Mouse (Mus musculus) limb, embryonic 14.5 days (tissue): ENCODE measurements at regions not wholly inside any gene's neighbourhood (a gene's known extent, or its start where the extent isn't known, plus 50 kb on each side); places are given as distances from the start of the nearest gene placed in this dataset.
A peak's percentile ranks its signal among the peaks of the same experiment; 100 is the strongest.

Experiments
- ATAC-seq: fragments of 200-750 bp; cut with Nextera tagmentation; 2 replicates; pipeline ENCODE4 v1.8.0; 2017; ENCODE audit warnings: low read depth, moderate number of reproducible peaks, moderate TSS enrichment; ENCODE audit not compliant: low FRiP score
- DNase-seq: peaks from one replicate; pipeline ENCODE4 v3.0.0-alpha.2; 2015; ENCODE audit warnings: low spot score
- H3K27ac ChIP-seq: fragments of 300-500 bp; sonication (generic); replicated peaks from 2 replicates; pipeline ENCODE4 v1.5.1; 2014; ENCODE audit warnings: low read depth, mild to moderate bottlenecking, low read length, moderate library complexity, mixed read lengths
- H3K27me3 ChIP-seq: fragments of 300-500 bp; sonication (generic); 2 replicates; pipeline ENCODE4 v1.6.1; 2014; ENCODE audit warnings: low read length, mixed read lengths; ENCODE audit not compliant: control insufficient read depth, insufficient read depth
- H3K36me3 ChIP-seq: fragments of 300-500 bp; sonication (generic); 2 replicates; pipeline ENCODE4 v1.6.1; 2014; ENCODE audit warnings: mild to moderate bottlenecking, low read length, moderate library complexity, mixed read lengths; ENCODE audit not compliant: control insufficient read depth, insufficient read depth
- H3K4me1 ChIP-seq: fragments of 300-500 bp; sonication (generic); 2 replicates; pipeline ENCODE4 v1.6.1; 2014; ENCODE audit warnings: antibody characterized with exemption, low read length, mixed read lengths; ENCODE audit not compliant: control insufficient read depth, insufficient read depth
- H3K4me2 ChIP-seq: fragments of 300-500 bp; sonication (generic); replicated peaks from 2 replicates; pipeline ENCODE4 v1.6.1; 2014; ENCODE audit warnings: low read depth, mild to moderate bottlenecking, low read length, moderate library complexity; ENCODE audit not compliant: severe bottlenecking
- H3K4me3 ChIP-seq: fragments of 300-500 bp; sonication (generic); replicated peaks from 2 replicates; pipeline ENCODE4 v1.5.1; 2014; ENCODE audit warnings: low read length
- H3K9ac ChIP-seq: fragments of 300-500 bp; sonication (generic); 2 replicates; pipeline ENCODE4 v1.6.1; 2014; ENCODE audit warnings: mild to moderate bottlenecking, low read depth, low read length, moderate library complexity; ENCODE audit not compliant: severe bottlenecking
- H3K9me3 ChIP-seq: fragments of 300-500 bp; sonication (generic); 2 replicates; pipeline ENCODE4 v1.6.1; 2016; ENCODE audit warnings: low read length; ENCODE audit not compliant: control insufficient read depth
- POLR2A ChIP-seq: fragments of 200-500 bp; IDR thresholded peaks from 2 replicates; pipeline ENCODE4 v1.8.0; 2012; ENCODE audit warnings: inconsistent platforms, mild to moderate bottlenecking, moderate library complexity, borderline replicate concordance; ENCODE audit not compliant: insufficient read depth, insufficient read length; ENCODE audit errors: extremely low read depth
- WGBS: fragments of 180-500 bp; shearing (Covaris S2); extraction: QIAGEN DNeasy Blood & Tissue Kit; methylation state at CpG from one replicate; pipeline ENCODE4 v1.1.7; 2014; 5-methylcytosine and 5-hydroxymethylcytosine counted together

DNA sequence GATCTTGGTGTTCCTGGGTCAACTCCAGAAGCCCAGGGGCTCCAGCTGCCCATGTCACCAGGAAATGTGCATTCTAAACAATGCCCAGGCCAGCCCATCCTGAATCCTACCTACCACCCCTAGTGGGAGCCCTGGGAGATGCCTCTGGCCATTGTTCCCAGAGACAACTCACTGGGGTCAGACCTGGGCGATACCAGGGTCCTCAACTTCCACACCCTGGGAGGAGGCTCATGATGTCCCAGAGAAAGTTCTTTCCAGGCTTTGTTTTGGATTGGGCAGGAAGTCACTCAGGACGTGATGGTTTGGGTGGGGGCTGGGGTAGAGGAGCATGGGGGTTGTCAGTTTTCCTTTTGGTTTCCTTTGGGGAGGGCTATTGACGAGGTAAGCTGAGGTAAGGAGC, 97.1 kb downstream of the Efnb1 start:
- Histone ChIP-seq H3K9ac (no peak overlapping the region), H3K27me3 (no peaks in the 10 kb centered on the region), H3K4me1 (no peaks in the 10 kb centered on the region), H3K36me3 (no peaks in the 10 kb centered on the region), H3K4me3 (no peak overlapping the region), H3K27ac (no peak overlapping the region), H3K9me3 (no peaks in the 10 kb centered on the region), H3K4me2 (no peak overlapping the region)
- DNase-seq (no peak), ATAC-seq (no peak)
- 80% methylated on average over 3 of the region's 3 CpGs for WGBS
- no peak for TF ChIP-seq POLR2A

DNA sequence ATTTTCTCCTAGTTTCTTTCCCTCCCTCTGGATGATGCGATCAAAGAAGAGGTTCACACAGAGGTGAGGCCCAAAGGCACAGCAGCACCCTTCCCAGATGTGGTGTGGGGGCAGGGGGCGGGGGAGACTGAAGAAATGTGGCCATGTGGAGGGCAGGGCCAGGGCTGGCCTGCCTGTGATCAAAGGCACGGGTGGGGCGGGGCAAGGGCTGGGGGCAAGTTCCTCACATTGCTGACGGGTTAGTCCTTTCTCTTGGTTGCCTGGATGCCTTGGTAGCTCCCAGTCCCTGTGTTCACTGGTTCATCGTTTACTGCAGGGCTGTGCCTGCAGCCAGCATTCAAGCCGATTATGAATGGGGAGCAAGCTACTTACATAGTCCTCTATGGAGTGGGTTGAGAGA, 96.4 kb downstream of the Efnb1 start:
- H3K4me1 ChIP-seq: no peaks in the 10 kb centered on the region
- WGBS: 38% methylated on average over 7 of the region's 7 CpGs
- TF ChIP-seq POLR2A: no peak
- no peak overlapping the region for H3K4me3 ChIP-seq
- no peak for DNase-seq
- H3K9ac ChIP-seq: no peak overlapping the region
- no peaks in the 10 kb centered on the region for H3K36me3 ChIP-seq
- H3K9me3 ChIP-seq: no peaks in the 10 kb centered on the region
- H3K27ac ChIP-seq: no peak overlapping the region
- no peak overlapping the region for H3K4me2 ChIP-seq
- peak; percentile 23; the same call in 1 of the 2 replicates for ATAC-seq
- no peaks in the 10 kb centered on the region for H3K27me3 ChIP-seq

DNA sequence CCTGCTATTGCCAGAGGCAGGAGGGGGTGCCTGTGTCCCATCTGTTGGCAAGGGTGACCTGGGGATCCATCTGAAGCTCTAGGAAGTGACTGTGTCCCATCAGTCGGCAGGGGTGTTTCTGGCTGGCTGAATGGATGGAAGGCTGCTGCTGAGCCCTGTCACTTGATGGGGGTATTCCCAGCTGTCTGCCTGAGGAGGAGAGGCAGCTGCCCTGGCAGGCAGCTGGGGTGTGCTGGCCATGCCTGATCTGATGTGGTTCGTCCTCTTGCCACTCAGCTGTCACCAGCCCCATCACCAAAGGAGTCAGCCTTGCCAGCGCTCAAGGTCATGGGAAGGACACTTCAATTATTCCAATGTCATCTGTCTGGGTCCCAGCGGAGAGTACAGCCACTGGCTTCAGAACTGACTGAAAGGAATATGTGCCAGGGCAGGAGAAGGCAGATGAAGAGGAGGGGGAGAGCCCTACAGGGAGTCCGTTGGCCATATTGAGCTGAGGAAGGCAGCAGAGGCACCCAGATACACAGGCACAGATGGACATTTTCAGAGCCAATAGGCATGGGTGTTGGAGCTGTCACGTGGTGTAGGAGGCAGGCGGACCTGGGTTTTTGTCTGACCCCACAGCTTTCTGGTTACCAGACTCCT, 89.3 kb downstream of the Efnb1 start:
- Histone ChIP-seq H3K9ac (no peak overlapping the region), H3K4me1 (no peaks in the 10 kb centered on the region), H3K9me3 (no peaks in the 10 kb centered on the region), H3K36me3 (no peaks in the 10 kb centered on the region), H3K4me2 (no peak overlapping the region), H3K4me3 (no peak overlapping the region), H3K27me3 (no peaks in the 10 kb centered on the region), H3K27ac (no peak overlapping the region)
- TF ChIP-seq POLR2A: no peak
- WGBS: 68% methylated on average over 7 of the region's 7 CpGs
- DNase-seq: no peak
- ATAC-seq: peak; percentile 75

DNA sequence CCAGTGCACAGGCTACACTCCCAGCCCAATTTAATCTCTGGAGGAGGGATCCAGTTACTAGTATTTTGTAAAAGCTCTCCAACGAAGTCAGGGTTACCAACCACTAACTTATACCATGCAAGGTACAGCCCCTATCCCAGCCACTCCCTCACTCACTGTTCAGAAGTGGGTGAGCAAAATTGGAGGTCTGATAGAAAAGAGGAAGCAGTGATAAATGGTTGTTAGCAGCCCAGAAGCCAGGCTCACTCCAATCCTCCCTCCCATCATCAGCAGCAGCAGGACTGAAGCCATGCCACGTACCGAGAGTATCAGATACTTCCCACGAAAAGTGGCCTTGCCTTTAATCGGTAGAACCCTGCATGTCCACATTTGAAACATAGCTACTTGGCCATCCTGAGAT, 86.1 kb downstream of the Efnb1 start:
- Histone ChIP-seq H3K4me2 (no peak overlapping the region), H3K9me3 (no peaks in the 10 kb centered on the region), H3K9ac (no peak overlapping the region), H3K4me1 (peaks cover 5% of the 10 kb centered on the region), H3K27ac (no peak overlapping the region), H3K36me3 (no peaks in the 10 kb centered on the region), H3K27me3 (no peaks in the 10 kb centered on the region), H3K4me3 (no peak overlapping the region)
- ATAC-seq: no peak
- no peak for DNase-seq
- no peak for TF ChIP-seq POLR2A
- WGBS: 74% methylated on average over 5 of the region's 5 CpGs

DNA sequence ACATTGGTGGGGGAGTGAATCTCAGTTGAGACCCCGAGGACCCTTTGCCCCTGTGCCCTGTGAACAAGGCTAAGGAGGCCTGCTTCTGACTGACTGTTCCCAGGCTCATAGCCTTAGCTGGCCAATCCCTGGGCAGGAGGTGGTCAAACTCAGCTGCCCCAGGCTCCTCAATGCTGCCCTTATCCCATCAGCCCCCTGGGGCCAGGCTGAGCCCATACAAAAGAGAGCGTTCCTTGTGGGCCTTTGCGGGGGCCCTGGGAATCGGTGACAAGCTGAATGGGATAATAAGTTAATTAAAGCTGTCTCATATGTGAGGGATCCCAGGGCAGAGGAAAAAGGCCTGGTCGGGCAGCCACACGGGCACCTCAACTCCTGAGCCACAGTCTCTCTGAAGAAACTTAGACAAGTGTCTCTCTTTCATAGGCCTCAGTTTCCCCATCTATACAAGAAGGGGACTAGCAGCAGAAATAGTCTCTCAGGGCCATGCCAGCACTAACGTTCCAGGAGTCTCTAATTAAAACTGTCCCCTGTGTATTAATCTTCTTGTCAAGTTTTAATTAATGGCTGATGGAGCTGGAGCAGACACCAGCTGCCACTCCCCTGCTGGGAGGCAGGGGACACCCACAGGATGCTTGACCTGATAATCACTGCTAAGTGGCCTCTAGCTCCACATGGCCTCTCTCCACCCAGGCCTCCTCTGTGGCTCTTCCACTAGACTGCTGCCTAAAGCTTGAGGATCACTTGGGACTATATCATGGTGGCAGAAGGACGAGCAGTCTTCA, 84.9 kb downstream of the Efnb1 start:
- Histone ChIP-seq H3K9me3 (no peaks in the 10 kb centered on the region), H3K9ac (no peak overlapping the region), H3K4me3 (no peak overlapping the region), H3K27ac (no peak overlapping the region), H3K27me3 (0 out of 2 replicates have a peak, but pooled peaks cover 4% of the 10 kb centered on the region), H3K4me1 (peaks cover 11% of the 10 kb centered on the region), H3K36me3 (no peaks in the 10 kb centered on the region), H3K4me2 (no peak overlapping the region)
- no peak for ATAC-seq
- WGBS: 40% methylated on average over 8 of the region's 8 CpGs
- DNase-seq: no peak
- no peak for TF ChIP-seq POLR2A
